Mouse (Mus musculus) monocyte, adult 2 months (primary cell): ENCODE data around the gene Shisa9.

Source experiments
- DNase-seq, 2 experiments: peaks; one replicate each; pipeline ENCODE4 v3.0.0; 2022; ENCODE audit warnings: low spot score in 2 of 2, low read depth in 1 of 2

Shisa9 gene

DNA sequence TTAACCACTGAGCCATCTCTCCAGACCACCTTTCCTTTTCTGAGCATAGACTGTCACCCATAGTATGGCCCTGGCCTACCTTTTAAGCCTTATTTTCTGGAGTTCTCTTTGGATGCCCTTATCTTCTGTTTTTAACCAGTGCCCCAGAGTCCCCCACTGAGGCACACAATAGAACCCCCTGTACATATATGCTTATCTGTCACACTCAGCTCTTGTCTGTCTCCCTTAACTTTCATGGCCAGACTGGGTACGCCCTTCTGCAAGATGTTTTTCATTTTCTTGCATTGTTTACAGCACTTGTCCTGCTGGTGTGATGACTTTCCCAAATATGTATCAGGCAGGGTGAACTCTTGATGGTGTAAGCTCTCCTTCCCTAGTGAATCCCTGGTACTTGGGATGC is 68.1 kb downstream of the Shisa9 start:
- no peak for DNase-seq

DNA sequence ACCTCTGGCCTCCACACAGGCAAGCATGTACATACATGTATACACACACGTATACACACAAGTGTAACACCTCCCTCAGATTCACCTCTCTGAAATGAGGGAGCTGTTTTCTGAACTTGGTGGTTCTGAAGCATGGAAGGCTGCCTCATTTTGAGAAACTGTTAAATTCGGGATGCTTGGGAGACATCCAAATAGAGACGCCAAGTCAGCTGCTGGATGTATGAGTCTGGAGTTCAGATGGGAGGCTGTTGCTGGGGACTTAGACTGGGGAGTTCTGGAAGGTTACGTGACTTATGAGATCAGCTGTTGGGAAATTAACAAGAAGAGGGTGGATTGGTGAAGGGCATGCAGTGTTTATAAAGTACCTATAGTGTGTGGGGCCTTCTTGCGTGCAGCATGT is 88.7 kb downstream of the Shisa9 start:
- DNase-seq, result no peak

DNA sequence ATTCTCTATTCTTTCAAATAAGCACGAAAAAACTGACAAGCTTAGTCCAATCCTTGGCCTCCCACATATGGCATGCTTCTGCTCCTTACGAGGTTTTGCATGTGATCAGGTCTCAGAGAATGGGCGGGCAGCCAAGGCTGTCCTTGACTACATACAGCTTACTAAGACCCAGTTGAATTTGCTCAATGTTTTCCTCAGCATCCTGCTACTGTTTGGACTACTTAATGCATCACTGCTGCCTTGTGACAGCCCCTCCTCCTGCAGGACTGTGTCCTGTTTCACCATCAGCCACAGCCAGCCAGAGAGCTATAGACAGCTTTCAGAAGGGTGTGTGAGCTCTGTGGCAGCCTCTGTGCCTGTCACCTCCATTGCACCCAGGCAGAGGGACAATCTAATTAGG is 92.4 kb downstream of the Shisa9 start:
- DNase-seq, result no peak

DNA sequence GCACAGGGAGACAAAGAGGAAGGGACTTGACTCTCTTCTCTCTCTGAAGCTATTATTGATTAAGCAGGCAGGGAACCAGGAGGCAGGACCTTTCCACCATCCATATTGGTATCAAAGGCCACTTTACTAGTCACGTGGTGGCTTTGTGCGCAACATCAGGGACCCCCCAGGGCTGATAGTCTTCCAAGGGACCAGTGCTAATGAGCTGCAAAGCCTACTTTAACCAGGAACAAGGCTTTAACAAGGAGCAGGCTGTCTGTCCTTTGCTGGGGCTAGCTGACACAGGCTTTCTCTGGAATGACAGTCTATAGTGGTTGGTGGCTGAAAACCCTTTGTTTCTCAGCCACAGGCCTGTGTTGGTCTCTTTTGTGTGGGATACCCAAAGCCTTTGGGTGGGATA is 92.8 kb downstream of the Shisa9 start:
- DNase-seq, result no peak

DNA sequence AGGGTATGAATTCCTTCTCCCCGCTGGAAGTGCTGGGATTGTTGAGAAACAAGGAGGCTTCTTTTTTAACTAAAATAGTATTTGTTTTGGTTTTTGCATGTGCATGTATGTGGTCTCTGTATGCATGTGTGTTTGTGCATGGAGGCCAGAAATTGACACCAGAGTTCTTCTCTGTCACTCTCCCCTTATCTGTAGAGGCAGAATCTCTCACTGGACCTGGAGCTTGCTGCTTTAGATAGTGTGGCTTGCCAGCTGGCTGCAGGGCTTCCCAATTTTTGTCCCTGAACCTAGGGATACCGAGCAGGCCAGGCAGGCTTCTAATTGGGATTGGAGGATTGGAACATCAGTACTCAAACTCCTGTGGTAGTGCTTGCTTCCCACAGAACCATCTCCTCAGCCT is 99.2 kb downstream of the Shisa9 start:
- DNase-seq, result no peak

DNA sequence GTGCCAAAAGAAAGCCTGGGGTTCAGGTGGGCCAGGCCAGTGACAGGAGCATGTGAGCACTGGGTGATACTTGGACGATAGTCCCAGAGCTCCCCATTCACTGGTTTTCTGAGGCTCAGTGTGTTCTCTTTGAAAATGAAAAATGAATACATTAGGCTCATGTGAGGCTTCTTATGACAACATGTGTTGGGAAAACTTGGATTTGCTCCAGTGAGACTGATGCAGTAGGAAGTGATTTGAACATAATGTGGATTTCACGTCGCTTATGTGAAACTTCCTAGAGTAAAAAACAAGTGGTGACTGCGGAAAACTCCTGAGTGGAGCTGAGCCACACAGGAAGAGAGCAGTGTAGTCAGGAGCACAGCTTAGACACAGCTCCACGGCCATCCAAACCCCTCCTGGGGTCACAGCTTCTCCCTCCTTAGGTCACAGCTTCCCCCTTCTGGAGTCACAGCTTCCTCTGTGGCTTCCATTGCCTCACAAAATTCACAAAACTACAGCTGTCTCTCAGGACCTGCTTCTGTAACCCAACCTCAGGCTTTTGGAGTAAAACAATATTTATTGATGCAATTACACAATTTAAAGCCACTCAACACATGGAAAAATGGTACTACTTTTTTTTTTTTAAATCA is 106.8 kb downstream of the Shisa9 start:
- DNase-seq, result no peak

DNA sequence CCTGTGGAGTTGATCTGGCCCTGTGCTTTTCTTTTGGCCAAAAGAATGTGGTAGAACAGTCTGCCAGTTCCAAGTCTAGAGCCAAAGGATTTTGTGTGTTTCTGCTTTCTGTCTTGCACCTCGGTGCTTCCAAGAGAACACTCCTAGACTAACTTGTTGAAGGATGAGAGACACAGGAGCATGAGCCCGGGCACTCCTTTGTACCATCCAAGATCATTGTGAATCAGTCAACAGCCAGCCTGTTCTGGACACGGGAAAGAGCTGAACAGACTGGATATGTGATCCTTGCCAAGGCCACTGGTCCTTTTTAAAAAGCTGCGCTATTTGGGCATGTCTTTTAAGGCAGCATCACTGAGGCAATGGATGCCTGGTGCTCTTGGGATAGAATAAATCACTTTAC is 109.3 kb downstream of the Shisa9 start:
- DNase-seq, result no peak

DNA sequence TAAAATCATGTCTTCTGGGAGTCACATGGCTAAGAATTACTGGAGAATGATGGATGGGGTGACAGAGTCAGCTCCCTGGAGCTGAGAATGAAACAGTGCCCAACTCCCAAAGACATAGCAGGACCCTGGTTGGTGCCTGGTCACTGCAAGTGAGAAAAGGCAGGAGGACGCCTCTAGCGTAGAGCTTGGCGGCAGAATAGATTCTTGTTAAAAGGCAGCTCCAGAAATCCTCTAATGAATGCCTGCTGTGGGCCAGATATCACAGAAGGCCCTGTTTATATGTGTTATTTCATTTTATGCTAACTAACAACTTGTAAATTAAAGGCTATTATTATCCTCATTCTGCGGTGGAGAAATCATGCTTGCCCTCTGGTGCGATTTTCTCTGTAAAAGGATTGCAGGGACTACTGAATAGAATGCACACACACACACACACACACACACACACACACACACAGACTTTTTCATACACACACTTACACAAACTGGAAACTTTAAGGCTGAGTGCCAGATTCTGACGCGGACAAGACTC is 110.9 kb downstream of the Shisa9 start:
- no peak for DNase-seq

DNA sequence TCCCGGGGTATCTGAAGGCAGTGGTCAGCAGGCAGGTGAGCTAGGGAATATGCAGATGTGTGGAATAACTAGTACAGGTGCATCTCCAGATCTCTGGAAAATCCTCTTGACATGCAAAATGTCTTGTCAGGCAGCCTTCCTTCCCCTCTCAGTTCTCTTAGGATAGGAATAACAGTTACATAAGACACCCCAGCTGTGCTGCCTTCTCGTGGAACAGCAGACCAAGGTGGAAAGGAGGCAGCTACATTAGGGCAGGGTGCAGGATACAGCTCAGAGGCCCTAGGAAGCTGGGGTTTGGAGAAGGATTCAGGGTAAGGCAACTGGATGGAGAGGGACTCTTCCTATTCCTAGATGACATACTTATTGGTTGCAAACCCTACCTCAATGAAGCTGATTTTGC is 111.5 kb downstream of the Shisa9 start:
- no peak for DNase-seq

DNA sequence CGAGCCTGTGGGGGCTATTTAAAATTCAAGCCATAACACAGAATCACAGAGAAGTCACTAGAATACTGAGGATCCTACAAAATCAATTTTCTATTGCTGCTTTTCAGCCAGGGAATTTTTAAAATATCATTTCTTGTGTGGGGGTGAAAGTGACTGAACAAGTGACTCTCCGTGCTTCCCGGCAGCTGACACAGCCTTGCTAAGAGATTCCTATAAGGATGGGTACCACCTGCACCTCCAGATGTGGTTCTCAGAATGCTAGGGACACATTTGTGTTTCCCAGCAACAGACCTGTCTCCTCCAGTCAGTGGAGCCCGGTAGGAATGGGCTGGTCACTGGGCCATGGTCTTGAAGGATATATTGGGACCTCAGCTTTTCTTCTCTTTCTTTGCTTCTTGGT is 124.5 kb downstream of the Shisa9 start:
- DNase-seq, result no peak

DNA sequence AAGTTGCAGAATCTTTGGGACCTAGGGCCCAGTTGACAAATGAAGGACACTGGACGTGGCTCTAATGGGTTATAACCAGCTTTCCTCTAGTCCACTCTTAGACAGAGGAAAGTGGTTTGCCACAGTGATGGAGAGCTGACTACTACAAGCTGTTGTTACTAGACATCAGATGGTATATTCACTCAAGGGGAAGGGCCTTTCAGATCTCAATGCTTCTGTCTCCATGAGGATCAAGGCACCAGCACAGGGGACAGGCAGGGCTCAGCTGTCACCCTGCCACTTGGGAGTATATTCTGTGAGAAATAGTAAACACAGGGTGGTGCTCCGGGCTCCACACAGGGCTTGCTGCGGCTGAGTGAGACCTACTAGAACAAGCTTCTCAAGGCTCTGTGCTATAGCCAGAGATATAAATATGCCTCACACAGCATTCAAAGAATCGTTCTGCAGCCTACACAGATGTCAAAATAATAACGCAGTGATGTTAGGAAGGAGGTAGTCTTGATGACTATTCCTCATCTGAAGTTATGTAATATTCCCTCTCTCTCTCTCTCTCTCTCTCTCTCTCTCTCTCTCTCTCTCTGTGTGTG is 127.0 kb downstream of the Shisa9 start:
- DNase-seq, result no peak

DNA sequence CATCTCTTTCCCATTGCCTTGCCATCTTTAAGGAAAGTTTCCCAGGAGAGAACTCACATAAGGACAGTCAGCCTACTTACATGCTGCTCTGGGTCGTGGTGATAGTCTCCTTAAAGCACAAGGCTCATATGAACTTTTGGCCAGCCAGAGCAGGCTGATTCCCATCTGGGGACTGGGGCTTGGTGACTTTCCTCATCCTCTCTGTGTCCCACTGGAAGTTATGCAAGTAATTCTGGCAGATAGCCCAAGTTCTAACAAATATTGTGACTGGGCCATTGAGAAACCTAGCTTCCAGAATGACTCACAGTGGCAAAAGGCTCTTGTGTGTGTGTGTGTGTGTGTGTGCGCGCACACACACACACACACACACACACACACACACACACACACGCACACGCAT is 130.5 kb downstream of the Shisa9 start:
- no peak for DNase-seq

DNA sequence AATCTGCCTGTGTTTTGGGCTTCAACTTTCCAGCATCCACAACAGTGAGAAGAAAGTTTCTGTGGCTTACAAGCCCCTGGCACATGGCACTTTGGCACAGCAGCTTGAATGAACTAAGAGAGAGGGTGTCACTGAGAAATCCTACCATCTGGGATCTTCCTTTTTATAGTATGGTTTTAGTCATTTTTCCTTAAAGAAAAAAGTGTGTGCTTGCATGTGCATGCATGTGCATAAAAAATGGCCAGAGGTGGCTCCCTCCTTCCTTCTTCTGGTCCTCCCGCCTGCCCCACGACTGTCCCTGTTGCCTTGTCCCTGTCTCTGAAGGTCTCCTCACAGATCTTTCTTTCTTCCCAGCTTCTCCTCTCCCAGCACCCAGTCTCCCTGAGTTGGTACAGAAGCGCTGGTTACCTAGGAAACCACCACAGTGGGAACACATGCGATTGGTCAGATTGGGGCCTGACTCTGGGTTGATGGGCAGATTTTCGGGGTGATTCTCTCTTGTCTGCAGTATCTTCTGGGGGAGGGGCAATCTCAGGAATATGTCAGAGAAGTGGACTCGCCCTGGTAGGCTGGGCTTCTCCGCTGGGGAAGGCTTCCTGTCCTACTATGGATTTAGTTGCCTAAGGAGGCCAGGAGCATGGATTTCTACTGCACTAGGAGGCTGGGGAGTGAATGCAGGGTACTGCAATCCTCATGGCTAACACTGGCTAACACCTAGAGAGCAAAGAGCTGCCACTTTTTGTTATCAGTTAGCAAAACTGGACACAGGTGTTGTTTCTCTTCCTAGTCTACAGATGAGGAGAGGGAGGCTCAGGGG is 131.3 kb downstream of the Shisa9 start:
- no peak for DNase-seq

DNA sequence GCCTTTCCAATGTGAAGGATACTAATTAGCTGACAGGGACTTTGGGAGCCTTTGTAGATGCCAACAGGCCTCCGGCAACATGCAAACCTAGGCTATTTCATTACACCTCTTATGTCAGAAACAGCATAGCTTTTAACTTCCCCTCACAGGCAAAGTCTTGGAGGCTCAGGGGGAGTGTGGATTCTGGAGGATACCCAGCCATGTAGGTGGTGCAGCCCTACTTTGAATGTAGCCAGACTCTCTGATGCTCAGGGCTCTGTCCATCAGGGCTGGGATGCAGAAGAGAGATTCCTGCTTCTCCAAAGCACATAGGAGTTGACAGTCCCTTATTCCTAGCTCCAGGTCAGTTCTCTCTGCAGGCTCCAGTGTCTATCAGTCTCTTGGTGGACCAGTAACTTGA is 133.0 kb downstream of the Shisa9 start:
- DNase-seq, result no peak

DNA sequence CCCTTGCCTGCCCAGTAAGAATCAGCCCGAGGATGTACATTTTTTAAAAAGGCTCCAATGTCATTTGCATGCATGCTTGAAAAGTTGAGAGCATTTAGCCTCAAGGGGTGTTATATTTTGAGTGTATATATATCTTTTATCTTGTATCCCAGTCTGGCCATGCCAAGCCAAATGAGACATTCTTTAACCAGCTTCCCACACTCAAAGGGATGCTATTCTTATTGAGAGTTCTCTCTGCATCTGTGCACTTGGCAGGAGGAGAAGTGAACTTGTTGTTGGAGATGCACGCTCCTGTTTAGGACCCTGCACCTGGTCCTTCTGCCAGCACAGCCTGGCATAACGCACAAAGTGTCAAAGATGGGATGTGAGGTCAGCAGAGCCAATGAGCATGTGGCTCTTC is 135.6 kb downstream of the Shisa9 start:
- no peak for DNase-seq

DNA sequence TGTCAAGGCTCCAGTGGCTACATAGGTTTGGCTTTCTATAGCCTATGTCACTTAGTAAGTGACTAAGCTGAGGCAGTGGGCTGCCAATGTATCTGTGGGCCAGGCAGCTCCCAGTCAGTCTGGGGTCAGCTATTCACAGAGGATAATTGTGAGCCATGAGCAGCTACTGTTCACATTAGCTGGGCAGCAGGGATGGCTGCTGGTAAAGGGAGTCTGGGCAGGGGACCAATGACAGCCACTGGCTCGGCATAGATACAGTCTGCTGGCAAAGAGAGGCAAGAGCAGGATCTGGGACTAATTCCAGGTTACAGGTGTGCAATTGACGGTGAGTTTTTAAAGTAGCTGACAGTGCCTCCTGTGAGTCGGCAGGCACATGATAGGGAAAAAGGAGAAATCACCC is 145.9 kb downstream of the Shisa9 start:
- no peak for DNase-seq

DNA sequence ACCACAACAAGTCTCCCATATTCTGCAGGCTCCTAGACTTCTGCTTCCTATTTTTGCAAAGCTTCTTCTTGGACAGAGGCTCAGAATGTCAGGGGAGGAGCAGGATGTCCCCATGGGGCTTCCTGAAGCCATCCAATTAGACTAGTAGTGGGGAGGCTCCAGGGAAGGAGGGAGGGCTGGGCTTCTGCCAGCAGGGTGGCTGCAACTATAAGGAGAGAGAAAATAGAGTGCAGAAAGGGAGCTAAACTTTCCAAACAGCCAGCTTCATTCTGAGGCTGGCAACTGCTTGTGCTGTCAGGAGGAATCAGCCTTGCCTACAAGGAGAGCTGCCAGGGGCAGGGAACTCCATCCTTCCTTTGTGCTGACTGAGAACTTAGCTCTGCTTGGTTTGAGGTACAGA is 162.8 kb downstream of the Shisa9 start:
- DNase-seq, result no peak

DNA sequence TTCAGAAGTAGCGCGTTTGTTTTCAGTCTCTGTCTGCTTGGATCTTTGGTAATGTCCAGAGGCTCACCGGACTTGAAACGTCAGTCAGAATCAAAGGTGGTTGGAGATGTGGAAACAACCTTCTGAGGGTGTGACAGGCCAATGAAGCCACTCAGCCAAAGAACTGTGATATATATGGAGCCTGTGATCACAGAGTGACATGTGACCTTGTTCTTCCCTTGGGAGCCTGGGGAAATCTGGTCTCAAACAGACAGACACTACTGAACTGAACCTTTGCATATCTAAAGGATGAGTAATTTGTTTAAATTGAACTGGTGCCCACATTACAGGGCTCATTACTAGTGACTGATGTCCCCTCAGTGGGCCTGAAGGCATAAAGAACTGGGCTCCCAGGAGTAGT is 168.1 kb downstream of the Shisa9 start:
- DNase-seq, result no peak

DNA sequence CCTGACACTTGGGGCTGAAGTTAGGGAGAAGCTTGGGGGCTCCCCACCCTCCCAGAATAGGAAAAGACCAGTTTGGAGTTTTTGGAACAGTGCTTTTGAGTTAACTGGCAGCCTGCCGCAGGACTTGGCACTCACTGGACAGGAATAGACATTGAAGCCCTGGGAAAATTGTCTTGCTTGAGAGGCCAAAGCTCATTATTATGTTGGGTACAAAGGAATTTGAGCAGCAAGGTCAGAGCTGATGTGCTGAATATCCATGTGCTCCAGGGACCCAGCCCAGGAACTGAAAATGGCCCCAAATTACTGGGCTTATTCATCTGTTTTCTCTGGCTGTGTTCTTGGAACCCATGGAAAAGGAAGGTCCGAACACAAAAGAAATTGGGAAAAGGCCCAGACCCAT is 170.6 kb downstream of the Shisa9 start:
- no peak for DNase-seq

DNA sequence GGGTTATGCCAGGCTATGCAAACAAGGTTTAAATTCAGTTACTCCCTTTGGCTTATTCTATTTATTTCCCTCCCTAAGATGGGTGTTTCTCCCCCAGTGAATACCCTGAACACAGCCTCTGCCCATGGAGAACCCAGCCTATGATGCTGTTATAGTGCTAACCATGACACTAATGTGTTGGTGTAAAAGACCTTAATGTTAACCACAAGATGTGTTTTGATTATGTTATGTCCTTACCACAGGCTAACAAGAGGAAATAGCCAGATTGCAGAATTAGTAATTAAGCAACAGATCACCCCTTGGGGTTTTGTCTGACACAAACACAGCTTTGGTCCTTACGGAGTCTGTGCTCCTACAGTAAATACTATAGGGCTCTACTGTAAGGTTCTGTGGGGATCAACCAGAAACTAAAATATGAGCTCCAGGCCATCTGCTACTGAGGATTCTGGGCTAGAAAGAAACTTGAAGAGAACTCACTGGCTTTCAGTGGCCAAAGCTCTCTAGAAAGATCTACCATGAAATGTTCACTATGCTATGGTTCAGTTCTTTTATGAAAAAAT is 189.6 kb downstream of the Shisa9 start:
- no peak for DNase-seq

DNA sequence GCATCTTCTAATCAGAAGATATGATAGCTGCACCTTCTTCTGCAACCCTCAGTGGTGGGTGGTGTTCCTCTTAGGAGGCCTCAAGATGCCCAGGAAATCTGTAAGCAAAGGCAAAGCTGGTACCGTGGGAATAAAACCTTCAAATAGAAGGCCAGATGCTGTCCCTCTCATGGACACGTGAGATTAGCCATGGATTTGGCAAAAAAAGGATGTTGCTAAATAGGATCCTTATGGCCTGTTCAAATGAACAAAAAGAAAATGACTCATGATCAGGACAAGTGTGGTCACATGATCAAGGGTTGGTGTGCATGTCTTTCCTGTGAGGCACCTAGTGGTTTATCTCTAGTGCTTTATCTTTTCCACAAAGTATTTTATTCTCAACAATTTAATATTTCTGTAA is 194.1 kb downstream of the Shisa9 start:
- no peak for DNase-seq

DNA sequence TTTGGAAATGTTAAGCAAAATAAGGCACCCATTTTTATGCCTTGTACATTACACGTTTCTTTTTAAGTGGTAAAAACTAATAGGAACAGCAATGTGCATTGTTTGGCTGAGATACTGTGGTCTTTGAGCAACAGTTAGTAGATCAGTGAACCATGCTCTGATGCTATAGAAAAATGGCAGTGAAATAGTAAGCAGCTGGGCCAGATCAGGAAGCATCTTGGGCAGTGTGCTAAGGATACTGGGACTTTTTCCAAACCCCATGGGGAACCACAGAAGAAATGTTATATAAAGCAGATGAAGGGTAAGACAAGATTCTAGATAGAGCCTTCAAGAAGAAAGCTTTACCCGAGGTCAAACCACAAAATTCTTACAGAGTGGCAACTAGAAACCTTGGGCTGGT is 205.8 kb downstream of the Shisa9 start:
- no peak for DNase-seq
